Mouse (Mus musculus) ovary, postnatal 36 days (tissue): ENCODE results near the gene Cd163l1.

Experiments used
- DNase-seq: peaks from one replicate; pipeline ENCODE4 v3.0.0; 2022; ENCODE audit warnings: low spot score, mixed read lengths

Cd163l1 gene

GRCm38 (mm10) chr7:140220375-140220774 is 2.3 kb downstream of the Cd163l1 start:
- no peak for DNase-seq

- DNase-seq, result no peak
Observed at GRCm38 (mm10) chr7:140224209-140224608, 6.1 kb downstream of the Cd163l1 start.

- no peak for DNase-seq
Observed at GRCm38 (mm10) chr7:140228476-140228875, 10.4 kb downstream of the Cd163l1 start.

GRCm38 (mm10) chr7:140231026-140231425 is 13.0 kb downstream of the Cd163l1 start:
- DNase-seq, result no peak

GRCm38 (mm10) chr7:140233696-140234095 is 15.6 kb downstream of the Cd163l1 start:
- no peak for DNase-seq

GRCm38 (mm10) chr7:140247216-140247615 is 29.1 kb downstream of the Cd163l1 start, which contains the start of gene 5830411N06Rik:
Gene 5830411N06Rik, plus strand, starts transcription at chr7:140247284.
- DNase-seq, result no peak

GRCm38 (mm10) chr7:140253780-140254299 is 35.8 kb downstream of the Cd163l1 start:
- DNase-seq, result no peak
